Mouse (Mus musculus) thymus, adult 2 months (tissue): ENCODE data around the gene Map3k20.

Experiments
- CTCF ChIP-seq: fragments of 200-500 bp; IDR thresholded peaks from 2 replicates; pipeline ENCODE4 v1.5.1; 2012; ENCODE audit warnings: mild to moderate bottlenecking, control low read depth, low read length, moderate library complexity, borderline replicate concordance; ENCODE audit not compliant: control insufficient read depth, poor library complexity, insufficient read depth; ENCODE audit errors: extremely low read depth
- POLR2A ChIP-seq: fragments of 200-500 bp; IDR thresholded peaks from 2 replicates; pipeline ENCODE4 v1.6.1; 2012; ENCODE audit warnings: mild to moderate bottlenecking, low read length, control low read depth, moderate library complexity; ENCODE audit not compliant: control insufficient read depth, poor library complexity, insufficient read depth; ENCODE audit errors: extremely low read depth

GRCm38 (mm10) chr2:72238421-72238820 is 47.0 kb upstream of the Map3k20 start:
- TF ChIP-seq POLR2A (no peak), CTCF (no peak)
